Mouse (Mus musculus) bone marrow, adult 2 months (tissue): ENCODE results near the gene Ubqln1.

Source experiments
- CTCF ChIP-seq: fragments of 200-500 bp; IDR thresholded peaks from 2 replicates; pipeline ENCODE4 v1.5.1; 2011; ENCODE audit warnings: low read length, control low read depth; ENCODE audit not compliant: control insufficient read depth, insufficient read depth
- POLR2A ChIP-seq: fragments of 200-500 bp; IDR thresholded peaks from 2 replicates; pipeline ENCODE4 v1.6.1; 2011; ENCODE audit warnings: low read depth, mild to moderate bottlenecking, control low read depth, low read length, borderline replicate concordance; ENCODE audit not compliant: control insufficient read depth

- TF ChIP-seq POLR2A, result no peak
- TF ChIP-seq CTCF, result no peak
Observed at GRCm38 (mm10) chr13:58157036-58157435, 58.4 kb downstream of the Ubqln1 start.
